Mouse (Mus musculus) brown adipose tissue, adult 24 weeks (tissue): Measurements from ENCODE around the gene Hecw2. TPM values are rescaled to one million over a fixed set of nuclear protein-coding genes. Genes with fewer than 3 reads are reported as not detected.

Source experiments
- H3K27ac ChIP-seq: fragments of 200-500 bp; replicated peaks from 2 replicates; pipeline ENCODE4 v1.5.1; 2012; ENCODE audit warnings: low read depth, mild to moderate bottlenecking, low read length
- H3K4me1 ChIP-seq: fragments of 200-500 bp; 2 replicates; pipeline ENCODE4 v1.6.1; 2012; ENCODE audit warnings: low read length, mixed read lengths; ENCODE audit not compliant: control insufficient read depth, insufficient read depth, insufficient read length
- H3K4me3 ChIP-seq: fragments of 200-500 bp; 2 replicates; pipeline ENCODE4 v1.5.1; 2012; ENCODE audit warnings: low read depth, mild to moderate bottlenecking, low read length, moderate library complexity; ENCODE audit not compliant: insufficient read depth
- polyA plus RNA-seq: library from polyadenylated mRNA; stranded (reverse); fragments of >200 nt; gene quantifications from 2 replicates; pipeline ENCODE4 v1.2.4, GENCODE M21; 2012; ENCODE audit not compliant: missing spikeins, insufficient read depth, insufficient read length

Hecw2 gene
- polyA plus RNA-seq = 1.4 and 1.8 TPM in 2 replicates

- peak within 1 kb of the TSS; percentile 74 for H3K4me3 ChIP-seq
- H3K4me1 ChIP-seq = no peaks in the 10 kb centered on the region
- H3K27ac ChIP-seq = no peak within 1 kb of the TSS
Observed at GRCm38 (mm10) chr1:54194954-54195305, at the start of gene Hecw2. Gene Hecw2 (minus strand): TSS chr1:54195168.

DNA sequence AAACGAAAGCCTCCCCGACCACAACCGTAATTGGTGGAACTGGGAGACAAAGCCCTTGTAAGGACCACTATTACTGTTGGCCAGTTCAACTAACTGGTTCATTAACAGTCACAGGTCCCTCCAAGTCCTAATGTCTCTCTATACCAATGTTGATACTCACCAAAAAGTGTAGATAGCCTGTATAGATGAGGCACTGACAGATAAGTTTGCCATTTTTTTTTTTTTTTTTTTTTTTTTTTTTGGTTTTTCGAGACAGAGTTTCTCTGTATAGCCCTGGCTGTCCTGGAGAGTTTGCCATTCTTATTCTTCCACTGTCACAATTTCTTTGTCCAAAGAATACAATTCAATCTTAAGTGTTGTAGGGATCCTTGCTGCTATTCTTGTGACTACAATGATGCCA is 47.8 kb upstream of the Hecw2 start:
- H3K27ac ChIP-seq = no peak overlapping the region
- no peak overlapping the region for H3K4me3 ChIP-seq
- no peaks in the 10 kb centered on the region for H3K4me1 ChIP-seq

GRCm38 (mm10) chr1:54220273-54220672 is 25.3 kb upstream of the Hecw2 start:
- Histone ChIP-seq H3K4me3 (no peak overlapping the region), H3K4me1 (no peaks in the 10 kb centered on the region), H3K27ac (no peak overlapping the region)

- Histone ChIP-seq H3K27ac (no peak overlapping the region), H3K4me1 (no peaks in the 10 kb centered on the region), H3K4me3 (peak overlapping the region; percentile 74)
Observed at GRCm38 (mm10) chr1:54194183-54194953, 600 bp downstream of the Hecw2 start.

DNA sequence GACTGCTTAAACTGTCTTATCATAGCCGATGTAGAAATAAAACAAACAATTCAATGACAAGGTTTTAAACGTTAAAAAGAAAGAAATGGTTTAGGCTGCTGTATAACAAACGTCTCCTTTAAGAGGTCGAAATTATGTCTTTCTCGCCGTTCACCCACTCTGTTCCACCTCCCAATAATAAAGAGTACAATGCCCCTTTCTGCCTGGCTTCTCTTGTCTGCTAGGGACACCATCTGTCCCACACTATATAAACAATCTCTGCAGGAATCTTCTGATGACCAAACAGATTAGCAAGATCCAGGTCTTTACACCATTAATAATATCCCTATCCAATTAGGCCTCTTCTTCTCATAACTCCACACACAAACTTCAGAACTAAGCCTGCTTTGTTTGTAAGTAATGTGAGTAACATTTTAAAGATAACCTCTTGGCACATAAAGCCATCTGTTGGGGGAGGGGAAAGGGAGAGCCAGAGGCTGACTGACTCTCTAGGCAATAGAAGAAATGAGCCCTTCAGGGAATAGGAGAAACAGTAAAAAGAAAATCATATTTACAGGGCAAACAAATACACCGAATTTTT is 1.7 kb downstream of the Hecw2 start:
- H3K4me1 ChIP-seq = no peaks in the 10 kb centered on the region
- no peak overlapping the region for H3K4me3 ChIP-seq
- no peak overlapping the region for H3K27ac ChIP-seq

DNA sequence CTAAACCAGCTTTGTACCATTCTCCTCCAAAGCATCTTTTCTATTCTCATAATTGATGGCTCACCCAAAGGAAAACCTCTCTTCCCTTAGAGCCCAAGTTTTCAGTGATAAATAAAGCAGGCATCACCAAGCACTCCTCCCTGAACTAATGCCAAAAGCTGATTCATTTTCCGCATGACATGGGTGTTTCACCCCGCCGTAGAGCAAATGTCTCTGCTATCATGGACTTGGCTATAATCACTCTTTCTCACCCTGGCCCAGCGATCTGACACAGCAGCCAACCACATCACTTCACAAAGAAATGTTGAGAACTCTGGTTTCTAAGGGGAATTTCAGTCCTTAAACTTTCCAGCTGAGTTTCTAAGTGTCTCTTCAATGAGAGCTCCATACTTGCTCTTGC is 7.4 kb downstream of the Hecw2 start:
- H3K4me1 ChIP-seq = no peaks in the 10 kb centered on the region
- H3K27ac ChIP-seq = no peak overlapping the region
- no peak overlapping the region for H3K4me3 ChIP-seq

- no peak overlapping the region for H3K27ac ChIP-seq
- no peaks in the 10 kb centered on the region for H3K4me1 ChIP-seq
- H3K4me3 ChIP-seq = no peak overlapping the region
Observed at GRCm38 (mm10) chr1:54186347-54186746, 8.6 kb downstream of the Hecw2 start.

DNA sequence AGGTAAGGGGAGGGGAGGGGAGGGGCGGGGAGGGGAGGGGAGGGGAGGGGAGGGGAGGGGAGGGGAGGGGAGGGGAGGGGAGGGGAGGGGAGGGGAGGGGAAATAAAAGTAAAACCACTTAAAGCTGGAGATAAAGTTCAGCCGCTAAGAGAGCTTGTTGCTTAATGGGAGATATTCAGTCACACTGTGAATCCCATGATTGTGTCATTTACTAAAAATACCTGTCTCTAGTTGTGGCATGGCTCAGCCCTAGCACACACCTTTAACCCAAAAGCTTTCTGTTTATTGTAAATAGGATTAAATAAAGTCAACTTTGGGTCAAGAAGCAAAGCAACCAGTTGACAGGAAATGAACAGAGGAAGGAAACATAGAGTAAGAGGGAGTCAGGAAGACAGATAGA is 14.3 kb downstream of the Hecw2 start:
- no peak overlapping the region for H3K27ac ChIP-seq

GRCm38 (mm10) chr1:54179179-54179578 is 15.8 kb downstream of the Hecw2 start:
- H3K27ac ChIP-seq = no peak overlapping the region
- H3K4me3 ChIP-seq = no peak overlapping the region
- H3K4me1 ChIP-seq = no peaks in the 10 kb centered on the region

More for the DNA sequence above, 14.3 kb downstream of the Hecw2 start:
- Histone ChIP-seq H3K4me3 (no peak overlapping the region), H3K4me1 (no peaks in the 10 kb centered on the region)

GRCm38 (mm10) chr1:54176592-54176991 is 18.4 kb downstream of the Hecw2 start:
- no peaks in the 10 kb centered on the region for H3K4me1 ChIP-seq
- no peak overlapping the region for H3K4me3 ChIP-seq
- no peak overlapping the region for H3K27ac ChIP-seq

GRCm38 (mm10) chr1:54168014-54168413 is 27.0 kb downstream of the Hecw2 start:
- H3K4me3 ChIP-seq = no peak overlapping the region
- H3K27ac ChIP-seq = no peak overlapping the region
- H3K4me1 ChIP-seq = no peaks in the 10 kb centered on the region

GRCm38 (mm10) chr1:54159531-54159930 is 35.4 kb downstream of the Hecw2 start:
- Histone ChIP-seq H3K4me3 (no peak overlapping the region), H3K4me1 (no peaks in the 10 kb centered on the region), H3K27ac (no peak overlapping the region)

DNA sequence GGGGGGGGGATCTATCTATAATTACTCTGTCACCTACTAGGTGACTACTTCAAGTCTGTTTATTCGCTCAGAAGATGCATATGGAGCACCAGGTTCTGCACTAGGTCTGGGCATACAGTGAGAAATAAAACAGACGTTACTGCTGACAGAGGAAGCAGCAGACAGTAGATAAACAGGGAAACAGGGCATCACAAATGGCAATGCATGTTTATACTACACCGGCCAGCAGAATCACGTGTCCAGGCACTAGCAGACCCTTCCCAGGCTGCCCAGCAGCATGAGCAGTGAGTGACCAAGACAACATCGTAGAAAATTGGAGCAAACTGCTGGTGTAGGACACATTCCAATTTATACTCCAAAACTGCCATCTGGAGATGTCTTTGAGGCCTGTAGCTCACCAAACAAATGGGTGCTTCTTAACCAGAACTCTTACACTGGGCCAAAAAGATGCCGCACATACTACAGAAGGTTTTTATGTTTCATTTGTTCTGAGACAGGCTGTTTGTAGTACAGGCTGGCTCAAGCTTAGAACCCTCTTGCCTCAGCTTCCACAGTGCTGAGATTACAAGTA is 41.7 kb downstream of the Hecw2 start:
- no peak overlapping the region for H3K4me3 ChIP-seq
- H3K4me1 ChIP-seq = no peaks in the 10 kb centered on the region

GRCm38 (mm10) chr1:54145106-54145505 is 49.9 kb downstream of the Hecw2 start:
- no peaks in the 10 kb centered on the region for H3K4me1 ChIP-seq
- H3K27ac ChIP-seq = no peak overlapping the region
- no peak overlapping the region for H3K4me3 ChIP-seq

More for the DNA sequence above, 41.7 kb downstream of the Hecw2 start:
- H3K27ac ChIP-seq = no peak overlapping the region

DNA sequence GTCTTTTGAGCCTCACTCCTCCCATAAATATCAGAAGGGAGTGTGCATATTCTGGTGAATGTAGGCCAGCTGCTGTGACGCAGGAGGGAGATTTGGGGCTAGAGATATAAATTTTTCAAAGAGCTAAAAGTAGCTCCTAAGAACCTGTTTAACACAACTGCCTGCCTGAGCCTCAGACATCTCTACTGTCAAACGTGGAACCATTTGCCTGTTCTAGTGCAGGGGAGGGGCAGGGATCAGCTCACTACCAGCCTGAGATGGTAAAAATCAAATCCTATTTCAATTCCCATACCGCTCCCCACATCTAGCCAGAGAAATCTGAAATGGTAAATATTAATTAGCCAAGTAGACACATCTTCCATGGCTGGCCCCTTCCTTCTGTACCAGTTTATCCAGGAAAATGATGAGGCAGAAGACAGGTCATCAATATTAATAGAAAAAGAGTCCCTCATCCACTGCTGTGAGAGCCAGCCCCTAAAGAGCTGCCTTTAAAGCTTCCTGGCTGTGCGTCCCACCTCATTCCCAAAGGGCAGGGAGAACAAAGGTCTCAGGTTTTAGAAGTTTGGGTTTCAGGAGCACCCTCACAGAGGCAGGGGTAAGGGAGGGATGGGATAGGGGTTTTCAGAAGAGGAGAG is 61.0 kb downstream of the Hecw2 start:
- Histone ChIP-seq H3K4me3 (no peak overlapping the region), H3K4me1 (no peaks in the 10 kb centered on the region), H3K27ac (no peak overlapping the region)
